Mouse (Mus musculus): Measurements from ENCODE around the gene Ppp1ca. TPM values are rescaled to one million over a fixed set of nuclear protein-coding genes. Genes with fewer than 3 reads are reported as not detected.

Gene Ppp1ca
- polyA plus RNA-seq, 1 experiment from 2014 or later, result 837 TPM

DNA sequence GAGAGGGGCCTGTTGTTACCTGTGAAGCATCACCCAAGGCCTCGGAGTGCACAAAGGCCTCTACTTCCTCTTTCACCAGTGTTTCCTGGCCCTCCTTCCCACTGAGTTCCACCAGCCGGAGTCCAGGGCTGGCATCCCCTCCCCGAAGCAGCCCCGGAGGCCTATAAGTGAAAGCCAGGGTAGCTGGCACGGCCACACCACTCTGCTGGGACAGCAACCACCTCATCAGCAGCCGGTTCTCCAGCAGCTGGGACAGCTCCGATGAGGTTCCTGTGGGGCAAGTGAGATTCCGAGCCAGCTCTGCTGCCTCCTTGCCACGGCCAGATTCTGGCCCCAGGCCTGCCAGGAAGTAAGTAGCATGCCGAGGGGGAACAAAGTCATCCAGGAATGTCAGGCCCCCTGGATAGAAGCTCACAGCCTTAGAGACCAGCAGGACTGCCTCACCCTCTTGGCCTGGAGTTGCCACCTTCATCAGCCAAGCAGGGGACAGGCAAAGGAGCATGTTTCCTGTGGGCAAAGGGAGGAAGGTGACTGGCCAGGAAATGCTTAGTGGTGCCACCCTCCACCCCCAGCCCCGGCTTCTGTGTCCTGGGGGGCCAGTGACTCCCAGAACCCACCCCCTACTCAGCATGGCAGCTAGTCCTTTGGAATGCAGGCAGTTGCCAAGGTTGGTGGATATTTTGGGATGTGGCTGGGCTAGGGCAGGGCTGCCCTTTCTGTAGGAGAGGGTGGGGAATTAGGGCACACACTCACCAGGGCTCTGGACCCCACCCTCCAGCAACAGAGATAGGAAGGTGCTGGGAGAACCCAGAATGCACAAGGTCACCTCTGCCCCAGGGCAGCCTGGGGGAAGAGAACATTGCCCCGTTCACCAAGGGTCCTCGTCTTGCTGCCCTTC, 20.2 kb upstream of the Ppp1ca start:
- H3K4me3 ChIP-seq (ENCODE audit: low read depth, low read length), result no peak overlapping the region
- ATAC-seq (replicated peaks; ENCODE audit: low FRiP score, low TSS enrichment, low read depth) (no peak), DNase-seq (ENCODE audit: low spot score) (no peak)
- H3K4me1 ChIP-seq (replicated peaks; ENCODE audit: control insufficient read depth, insufficient read depth, low read length), result peaks cover 16% of the 10 kb centered on the region
- 66% methylated on average over 13 of the region's 13 CpGs for WGBS
- H3K27me3 ChIP-seq (replicated peaks; ENCODE audit: control insufficient read depth, insufficient read depth, low read length), result no peaks in the 10 kb centered on the region
- no peaks in the 10 kb centered on the region for H3K36me3 ChIP-seq (ENCODE audit: control insufficient read depth, insufficient read depth, low read length)
- no peak overlapping the region for H3K9ac ChIP-seq (ENCODE audit: low read length)
- no peaks in the 10 kb centered on the region for H3K9me3 ChIP-seq (ENCODE audit: control insufficient read depth, low read length)
- no peak overlapping the region for H3K4me2 ChIP-seq (ENCODE audit: low read length)
- no peak overlapping the region for H3K27ac ChIP-seq (ENCODE audit: low read depth)

- no peak overlapping the region for H3K4me2 ChIP-seq (ENCODE audit: low read length)
- no peaks in the 10 kb centered on the region for H3K27me3 ChIP-seq (replicated peaks; ENCODE audit: control insufficient read depth, insufficient read depth, low read length)
- no peaks in the 10 kb centered on the region for H3K36me3 ChIP-seq (ENCODE audit: control insufficient read depth, insufficient read depth, low read length)
- H3K4me1 ChIP-seq (replicated peaks; ENCODE audit: control insufficient read depth, insufficient read depth, low read length), result peaks cover 16% of the 10 kb centered on the region
- no peaks in the 10 kb centered on the region for H3K9me3 ChIP-seq (ENCODE audit: control insufficient read depth, low read length)
- 64% methylated on average over 11 of the region's 11 CpGs for WGBS
- H3K9ac ChIP-seq (ENCODE audit: low read length), result no peak overlapping the region
- no peak for ATAC-seq (replicated peaks; ENCODE audit: low FRiP score, low TSS enrichment, low read depth)
- no peak overlapping the region for H3K27ac ChIP-seq (ENCODE audit: low read depth)
- no peak for DNase-seq (ENCODE audit: low spot score)
- no peak overlapping the region for H3K4me3 ChIP-seq (ENCODE audit: low read depth, low read length)
Measured at GRCm38 (mm10) chr19:4172925-4173324, 18.9 kb upstream of the Ppp1ca start.

GRCm38 (mm10) chr19:4175368-4175947, 16.4 kb upstream of the Ppp1ca start, which contains the start of gene Carns1:
TSS of gene Carns1 (minus strand) at chr19:4175479.
- Histone ChIP-seq H3K27ac (ENCODE audit: low read depth) (no peak within 1 kb of the TSS), H3K4me2 (ENCODE audit: low read length) (peak within 1 kb of the TSS; percentile 53), H3K9me3 (ENCODE audit: control insufficient read depth, low read length) (no peaks in the 10 kb centered on the region), H3K27me3 (replicated peaks; ENCODE audit: control insufficient read depth, insufficient read depth, low read length) (no peaks in the 10 kb centered on the region), H3K4me1 (replicated peaks; ENCODE audit: control insufficient read depth, insufficient read depth, low read length) (peaks cover 10% of the 10 kb centered on the region), H3K4me3 (ENCODE audit: low read depth, low read length) (peak within 1 kb of the TSS; percentile 19; the same call in 1 of the 2 replicates), H3K36me3 (ENCODE audit: control insufficient read depth, insufficient read depth, low read length) (no peaks in the 10 kb centered on the region), H3K9ac (ENCODE audit: low read length) (peak within 1 kb of the TSS; percentile 40)
- ATAC-seq (replicated peaks; ENCODE audit: low FRiP score, low TSS enrichment, low read depth) (peak; percentile 45), DNase-seq (ENCODE audit: low spot score) (peak; percentile 60)
- 3% methylated on average over 11 of the region's 11 CpGs for WGBS

DNA sequence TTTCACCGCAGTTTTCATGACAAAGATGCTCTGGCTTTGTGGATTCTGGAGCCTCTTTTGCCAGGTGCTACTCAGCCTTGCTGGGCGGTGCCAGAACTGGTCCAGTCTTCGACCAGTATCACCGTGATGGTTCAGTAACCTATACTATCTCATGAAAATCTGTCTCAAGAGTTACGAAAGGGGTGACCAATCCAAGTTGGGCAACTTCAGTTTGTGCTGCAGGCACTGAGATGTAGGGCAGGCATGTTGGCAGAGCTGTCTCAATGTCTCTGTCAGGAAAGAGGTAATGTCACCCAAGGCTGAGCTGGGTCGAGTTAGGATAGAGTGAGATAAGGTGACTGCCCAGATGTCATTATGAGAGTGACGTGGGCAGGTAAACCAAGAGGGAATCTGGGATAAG, 11.5 kb upstream of the Ppp1ca start:
- ATAC-seq (replicated peaks; ENCODE audit: low FRiP score, low TSS enrichment, low read depth) (no peak), DNase-seq (ENCODE audit: low spot score) (no peak)
- H3K4me2 ChIP-seq (ENCODE audit: low read length), result no peak overlapping the region
- WGBS, result 89% methylated on average over 7 of the region's 7 CpGs
- H3K4me3 ChIP-seq (ENCODE audit: low read depth, low read length), result no peak overlapping the region
- no peaks in the 10 kb centered on the region for H3K27me3 ChIP-seq (replicated peaks; ENCODE audit: control insufficient read depth, insufficient read depth, low read length)
- H3K4me1 ChIP-seq (replicated peaks; ENCODE audit: control insufficient read depth, insufficient read depth, low read length), result peaks cover 25% of the 10 kb centered on the region
- no peaks in the 10 kb centered on the region for H3K9me3 ChIP-seq (ENCODE audit: control insufficient read depth, low read length)
- no peak overlapping the region for H3K27ac ChIP-seq (ENCODE audit: low read depth)
- H3K36me3 ChIP-seq (ENCODE audit: control insufficient read depth, insufficient read depth, low read length), result no peaks in the 10 kb centered on the region
- no peak overlapping the region for H3K9ac ChIP-seq (ENCODE audit: low read length)

DNA sequence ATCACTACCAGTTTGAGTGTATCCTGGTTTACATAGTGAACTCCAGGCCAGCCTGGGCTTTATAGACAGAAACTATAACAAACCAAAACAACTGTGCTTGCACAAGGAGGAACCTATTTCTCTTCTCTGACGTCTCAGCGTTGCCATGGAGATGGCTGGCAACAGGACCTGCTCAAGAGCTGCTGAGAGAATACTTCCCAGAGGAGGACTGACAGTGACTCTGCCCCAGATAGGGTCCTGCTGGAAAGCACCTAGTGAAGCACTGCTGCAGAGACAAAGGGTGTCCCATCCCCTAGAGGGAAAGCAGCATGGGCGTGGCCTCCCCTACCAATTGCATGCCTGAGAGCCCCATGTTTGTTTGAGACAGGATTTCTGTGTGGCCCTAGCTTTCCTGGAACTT, 10.0 kb upstream of the Ppp1ca start:
- Histone ChIP-seq H3K36me3 (ENCODE audit: control insufficient read depth, insufficient read depth, low read length) (no peaks in the 10 kb centered on the region), H3K27ac (ENCODE audit: low read depth) (no peak overlapping the region), H3K9me3 (ENCODE audit: control insufficient read depth, low read length) (no peaks in the 10 kb centered on the region), H3K4me2 (ENCODE audit: low read length) (no peak overlapping the region), H3K4me3 (ENCODE audit: low read depth, low read length) (no peak overlapping the region), H3K9ac (ENCODE audit: low read length) (no peak overlapping the region), H3K27me3 (replicated peaks; ENCODE audit: control insufficient read depth, insufficient read depth, low read length) (no peaks in the 10 kb centered on the region), H3K4me1 (replicated peaks; ENCODE audit: control insufficient read depth, insufficient read depth, low read length) (peaks cover 22% of the 10 kb centered on the region)
- ATAC-seq (replicated peaks; ENCODE audit: low FRiP score, low TSS enrichment, low read depth) (peak; percentile 47; the same call in 1 of the 2 replicates), DNase-seq (ENCODE audit: low spot score) (peak; percentile 65)
- WGBS, result 22% methylated on average over 3 of the region's 3 CpGs

DNA sequence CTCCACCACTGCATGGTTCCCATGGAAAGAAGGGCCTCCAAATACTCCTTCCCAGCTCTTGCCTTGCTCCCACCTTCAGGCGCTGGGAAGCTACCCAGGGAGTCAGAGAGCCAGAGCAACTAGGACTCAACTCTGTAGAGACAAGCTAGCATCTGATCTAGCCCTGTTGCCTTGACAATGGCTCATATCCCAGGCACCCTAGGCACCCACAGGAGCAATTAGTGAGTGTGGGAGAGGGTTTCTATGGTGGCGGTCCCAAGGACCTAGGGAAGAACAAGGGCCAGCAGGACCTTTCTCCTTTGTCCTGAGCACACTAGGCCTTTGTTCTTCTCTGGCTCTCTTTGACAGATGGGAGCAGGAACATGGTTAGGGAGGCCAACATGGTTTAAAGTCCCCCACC, 8.2 kb upstream of the Ppp1ca start:
- DNase-seq (ENCODE audit: low spot score) (no peak), ATAC-seq (replicated peaks; ENCODE audit: low FRiP score, low TSS enrichment, low read depth) (no peak)
- no peak overlapping the region for H3K9ac ChIP-seq (ENCODE audit: low read length)
- H3K36me3 ChIP-seq (ENCODE audit: control insufficient read depth, insufficient read depth, low read length), result no peaks in the 10 kb centered on the region
- no peak overlapping the region for H3K4me2 ChIP-seq (ENCODE audit: low read length)
- no peak overlapping the region for H3K4me3 ChIP-seq (ENCODE audit: low read depth, low read length)
- no peak overlapping the region for H3K27ac ChIP-seq (ENCODE audit: low read depth)
- H3K4me1 ChIP-seq (replicated peaks; ENCODE audit: control insufficient read depth, insufficient read depth, low read length), result peaks cover 22% of the 10 kb centered on the region
- WGBS, result 85% methylated on average over 2 of the region's 2 CpGs
- H3K9me3 ChIP-seq (ENCODE audit: control insufficient read depth, low read length), result no peaks in the 10 kb centered on the region
- no peaks in the 10 kb centered on the region for H3K27me3 ChIP-seq (replicated peaks; ENCODE audit: control insufficient read depth, insufficient read depth, low read length)

GRCm38 (mm10) chr19:4184976-4185975, 6.6 kb upstream of the Ppp1ca start:
- peaks cover 22% of the 10 kb centered on the region for H3K4me1 ChIP-seq (replicated peaks; ENCODE audit: control insufficient read depth, insufficient read depth, low read length)

DNA sequence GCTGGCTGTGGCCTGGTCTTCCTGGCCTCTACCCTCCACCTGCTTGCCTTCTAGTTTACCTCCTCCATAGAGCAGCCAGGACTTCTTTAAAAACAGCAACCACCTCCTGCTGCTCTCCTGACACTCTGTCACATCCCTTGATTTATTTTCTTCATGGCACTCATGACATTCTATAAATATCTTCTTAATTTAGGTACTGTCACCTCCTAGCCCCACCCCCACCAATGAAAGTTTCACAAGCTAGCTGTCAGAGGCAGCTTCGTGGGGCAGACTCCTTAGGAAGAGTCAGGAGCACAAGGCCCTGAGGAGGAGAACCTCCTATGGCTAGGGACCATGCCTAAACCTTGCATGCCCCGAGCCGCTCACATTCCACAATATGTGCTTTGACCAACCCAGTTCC, 4.6 kb upstream of the Ppp1ca start:
- H3K9me3 ChIP-seq (ENCODE audit: control insufficient read depth, low read length), result no peaks in the 10 kb centered on the region
- no peak overlapping the region for H3K4me2 ChIP-seq (ENCODE audit: low read length)
- H3K27ac ChIP-seq (ENCODE audit: low read depth), result no peak overlapping the region
- 74% methylated on average over 3 of the region's 3 CpGs for WGBS
- ATAC-seq (replicated peaks; ENCODE audit: low FRiP score, low TSS enrichment, low read depth), result no peak
- no peak overlapping the region for H3K4me3 ChIP-seq (ENCODE audit: low read depth, low read length)
- DNase-seq (ENCODE audit: low spot score), result no peak
- no peaks in the 10 kb centered on the region for H3K27me3 ChIP-seq (replicated peaks; ENCODE audit: control insufficient read depth, insufficient read depth, low read length)
- H3K36me3 ChIP-seq (ENCODE audit: control insufficient read depth, insufficient read depth, low read length), result no peaks in the 10 kb centered on the region
- H3K4me1 ChIP-seq (replicated peaks; ENCODE audit: control insufficient read depth, insufficient read depth, low read length), result peaks cover 20% of the 10 kb centered on the region
- no peak overlapping the region for H3K9ac ChIP-seq (ENCODE audit: low read length)

More at GRCm38 (mm10) chr19:4184976-4185975, 6.6 kb upstream of the Ppp1ca start:
- H3K27ac ChIP-seq (ENCODE audit: low read depth), result peak overlapping the region; percentile 27; the same call in 1 of the 2 replicates
- no peak overlapping the region for H3K4me2 ChIP-seq (ENCODE audit: low read length)
- ATAC-seq (replicated peaks; ENCODE audit: low FRiP score, low TSS enrichment, low read depth) (no peak), DNase-seq (ENCODE audit: low spot score) (no peak)
- WGBS, result 49% methylated on average over 15 of the region's 15 CpGs
- no peaks in the 10 kb centered on the region for H3K27me3 ChIP-seq (replicated peaks; ENCODE audit: control insufficient read depth, insufficient read depth, low read length)
- no peak overlapping the region for H3K9ac ChIP-seq (ENCODE audit: low read length)
- no peaks in the 10 kb centered on the region for H3K9me3 ChIP-seq (ENCODE audit: control insufficient read depth, low read length)
- no peaks in the 10 kb centered on the region for H3K36me3 ChIP-seq (ENCODE audit: control insufficient read depth, insufficient read depth, low read length)
- no peak overlapping the region for H3K4me3 ChIP-seq (ENCODE audit: low read depth, low read length)

Data from intestine, embryonic 14.5 days (tissue).